24 mouse cellular contexts compared by ENCODE assay signal in genomic region chr6:40438936-40439335, GRCm38 (mm10). TPM values are rescaled to one million over a fixed set of nuclear protein-coding genes. Genes with fewer than 3 reads are reported as not detected.
DNase-seq lines count a peak whose midpoint lies in the region; ATAC-seq lines count a peak whose summit lies in the region.
"Had no signal": no experiment of that assay in that cellular context is flagged by ENCODE, and none has a peak within 500 bp of the region (broad histone marks: within the 10 kb centered on the region; RNA-seq: fewer than 3 reads in every experiment).

TSS of gene Wee2 (plus strand) at chr6:40439088.

- 69% methylated on average over 5 of the region's 5 CpGs for WGBS in heart, embryonic 15.5 days
- 77% methylated on average over 5 of the region's 5 CpGs for WGBS in heart, embryonic 10.5 days
- WGBS in neural tube, embryonic 15.5 days = 53% methylated on average over 5 of the region's 5 CpGs

- no peak within 1 kb of the TSS for H3K4me3 ChIP-seq in heart, embryonic 15.5 days
- H3K4me3 ChIP-seq in heart, embryonic 10.5 days = no peak within 1 kb of the TSS
- peak within 1 kb of the TSS; percentile 69 for H3K4me3 ChIP-seq in megakaryocyte, embryonic 14.5 days (replicated peaks)
- H3K4me3 ChIP-seq in neural tube, embryonic 15.5 days (replicated peaks) = no peak within 1 kb of the TSS
- H3K4me3 ChIP-seq: embryonic facial prominence, embryonic 13.5 days; heart, embryonic 13.5 days; limb, embryonic 13.5 days had no signal

- peaks cover 11% of the 10 kb centered on the region for H3K4me1 ChIP-seq in heart, embryonic 15.5 days (replicated peaks)
- peaks cover 5% of the 10 kb centered on the region; the same call in 1 of the 2 replicates for H3K4me1 ChIP-seq in heart, embryonic 10.5 days
- H3K4me1 ChIP-seq in megakaryocyte, embryonic 14.5 days = peaks cover 37% of the 10 kb centered on the region
- H3K4me1 ChIP-seq in neural tube, embryonic 15.5 days = peaks cover 20% of the 10 kb centered on the region

- no peak within 1 kb of the TSS for H3K9ac ChIP-seq in heart, embryonic 15.5 days
- H3K9ac ChIP-seq in neural tube, embryonic 15.5 days (replicated peaks) = no peak within 1 kb of the TSS
- H3K9ac ChIP-seq: embryonic facial prominence, embryonic 13.5 days; heart, embryonic 13.5 days; limb, embryonic 13.5 days had no signal

- DNase-seq in cerebellum, adult 9-10 months = peak; percentile 14
- DNase-seq in cerebellum, postnatal 10 days = no peak
- DNase-seq in heart, embryonic 10.5 days (ENCODE audit: low spot score) = no peak
- no peak for DNase-seq in left cerebral cortex, postnatal 4 days
- DNase-seq: adrenal gland, adult 2 months; cerebellum, postnatal 14 days; heart, postnatal 4 days; kidney, postnatal 25 days; lung, postnatal 10 days; right cerebral cortex, adult 18-20 months had no signal

- peak within 1 kb of the TSS; percentile 16; the same call in 1 of the 2 replicates for H3K4me2 ChIP-seq in heart, embryonic 15.5 days
- peak within 1 kb of the TSS; percentile 38 for H3K4me2 ChIP-seq in neural tube, embryonic 15.5 days
- H3K4me2 ChIP-seq: embryonic facial prominence, embryonic 13.5 days; heart, embryonic 13.5 days; limb, embryonic 13.5 days had no signal

- no peaks in the 10 kb centered on the region for H3K36me3 ChIP-seq in heart, embryonic 15.5 days
- no peaks in the 10 kb centered on the region for H3K36me3 ChIP-seq in heart, embryonic 10.5 days
- H3K36me3 ChIP-seq in megakaryocyte, embryonic 14.5 days (replicated peaks; ENCODE audit: low read length) = no peaks in the 10 kb centered on the region
- no peaks in the 10 kb centered on the region for H3K36me3 ChIP-seq in neural tube, embryonic 15.5 days
- H3K36me3 ChIP-seq: embryonic facial prominence, embryonic 13.5 days; heart, embryonic 13.5 days; limb, embryonic 13.5 days had no signal

- H3K9me3 ChIP-seq in heart, embryonic 15.5 days (replicated peaks) = no peaks in the 10 kb centered on the region
- H3K9me3 ChIP-seq in heart, embryonic 10.5 days = no peaks in the 10 kb centered on the region
- no peaks in the 10 kb centered on the region for H3K9me3 ChIP-seq in megakaryocyte, embryonic 14.5 days
- no peaks in the 10 kb centered on the region for H3K9me3 ChIP-seq in neural tube, embryonic 15.5 days (replicated peaks)
- H3K9me3 ChIP-seq: embryonic facial prominence, embryonic 13.5 days; heart, embryonic 13.5 days; limb, embryonic 13.5 days had no signal

- H3K27me3 ChIP-seq in heart, embryonic 15.5 days = peaks cover 26% of the 10 kb centered on the region
- peaks cover 23% of the 10 kb centered on the region for H3K27me3 ChIP-seq in heart, embryonic 10.5 days (ENCODE audit: insufficient read depth, poor library complexity, severe bottlenecking)
- H3K27me3 ChIP-seq in megakaryocyte, embryonic 14.5 days (replicated peaks) = peaks cover 21% of the 10 kb centered on the region
- H3K27me3 ChIP-seq in neural tube, embryonic 15.5 days (replicated peaks) = no peaks in the 10 kb centered on the region

- no peak within 1 kb of the TSS for H3K27ac ChIP-seq in heart, embryonic 15.5 days
- H3K27ac ChIP-seq in heart, embryonic 10.5 days = no peak within 1 kb of the TSS
- no peak within 1 kb of the TSS for H3K27ac ChIP-seq in neural tube, embryonic 15.5 days (replicated peaks)
- H3K27ac ChIP-seq: embryonic facial prominence, embryonic 13.5 days; heart, embryonic 13.5 days; hindbrain, postnatal 0 days; limb, embryonic 13.5 days had no signal

- intact Hi-C loops in left cerebral cortex, postnatal 4 days (cut with DNase I) = no loop called here

- ATAC-seq in heart, embryonic 15.5 days (replicated peaks; ENCODE audit: insufficient number of reproducible peaks, insufficient read depth, low FRiP score, low read depth) = no peak
- no peak for ATAC-seq in megakaryocyte, adult 5-6 weeks (ENCODE audit: poor library complexity, severe bottlenecking)
- no peak for ATAC-seq in neural tube, embryonic 15.5 days (ENCODE audit: low FRiP score)
- ATAC-seq: hindbrain, postnatal 0 days; intestine, postnatal 0 days had no signal

RNA-seq across cellular contexts. Expression of gene Wee2, which starts in this region (rescaled TPM):
- polyA plus RNA-seq in heart, embryonic 15.5 days (2015; fragmentation: Nextera tagmentation; extraction: Ambion mirVana) = not detected in 2 replicates
- polyA plus RNA-seq in heart, embryonic 10.5 days (2016; fragmentation: Nextera tagmentation; extraction: Ambion mirVana) = 0.04 TPM in 1 of 2 replicates, not detected in the other
- 0.57 TPM in 1 of 2 replicates, not detected in the other for polyA plus RNA-seq in megakaryocyte, embryonic 14.5 days (2012; ENCODE audit: insufficient read depth, low replicate concordance)
- not detected in 2 replicates for total RNA-seq in megakaryocyte, adult 5-6 weeks (2015)
- not detected in 2 replicates for total RNA-seq in megakaryocyte, adult 5-6 weeks (2017)
- polyA plus RNA-seq in neural tube, embryonic 15.5 days (2015; fragmentation: Nextera tagmentation; extraction: Ambion mirVana) = 0.08 and 0.15 TPM in 2 replicates
- total RNA-seq in left cerebral cortex, postnatal 4 days (2021) = not detected
- total RNA-seq: adrenal gland, adult 2 months; gastrocnemius, adult 18-20 months; gastrocnemius, postnatal 4 days; heart, postnatal 4 days; layer of hippocampus, postnatal 10 days; megakaryocyte progenitor cell, adult 5-6 weeks had no signal
- polyA plus RNA-seq: adrenal gland, adult 2 months; embryonic facial prominence, embryonic 13.5 days; heart, embryonic 13.5 days; intestine, postnatal 0 days; limb, embryonic 13.5 days; liver, embryonic 16.5 days had no signal
